Mouse (Mus musculus): ENCODE data around the gene Cgnl1. TPM values are rescaled to one million over a fixed set of nuclear protein-coding genes. Genes with fewer than 3 reads are reported as not detected.
A peak's percentile ranks its signal among the peaks of the same experiment; 100 is the strongest.

Gene Cgnl1
- 24.6 and 34.3 TPM in 2 replicates for polyA plus RNA-seq (2011; ENCODE audit: insufficient read length, low read depth, missing spikeins)

DNA sequence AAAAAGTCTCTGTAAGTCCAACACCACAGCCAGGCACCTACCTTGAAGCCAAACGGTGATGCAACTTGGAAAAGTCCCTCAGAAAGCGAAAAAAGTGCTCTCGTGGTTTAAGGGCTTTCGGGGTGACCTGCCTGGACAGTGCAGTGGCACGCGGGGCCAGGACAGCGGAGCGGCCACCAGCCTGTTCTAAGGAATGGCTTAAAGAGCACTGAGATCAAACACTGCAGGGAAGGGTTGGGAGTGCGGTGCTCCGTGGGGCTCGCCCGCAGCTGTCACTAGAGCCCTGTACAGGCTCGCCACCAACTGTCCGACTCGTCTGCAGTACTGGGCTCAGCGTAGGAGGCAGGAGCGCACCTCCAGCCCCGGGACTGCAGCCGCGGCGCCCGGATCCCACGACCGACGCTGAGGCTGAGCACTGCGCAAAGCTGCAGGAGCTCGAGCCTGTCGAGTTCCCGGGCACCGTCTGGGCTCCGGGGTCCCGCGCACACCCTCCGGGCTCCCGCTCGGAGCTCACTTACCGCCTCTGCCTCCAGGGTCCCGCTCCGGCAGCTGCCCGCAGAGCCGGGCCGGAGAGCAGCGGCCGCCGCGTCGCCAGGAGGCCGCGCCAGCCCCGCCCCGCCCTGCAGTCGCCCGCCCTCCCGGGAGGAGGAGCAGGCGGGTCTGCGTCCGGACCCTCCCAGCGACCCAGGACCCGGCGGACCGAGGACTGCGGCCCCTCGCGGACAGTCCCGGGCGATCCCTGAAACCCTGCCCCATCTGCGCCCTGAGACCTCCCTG is at the start of gene Cgnl1:
TSS of gene Cgnl1 (minus strand) at position 612 of the 777 bp plus-strand sequence.
- Histone ChIP-seq H3K4me1 (ENCODE audit: control insufficient read depth, insufficient read depth, low read length) (no peaks in the 10 kb centered on the region; the same call in 1 of the 2 replicates), H3K27ac (ENCODE audit: insufficient read depth, low read length) (no peak within 1 kb of the TSS), H3K4me3 (ENCODE audit: insufficient read depth, low read length) (peak within 1 kb of the TSS; percentile 87)
- TF ChIP-seq POLR2A (IDR thresholded peaks at IDR 0.05; ENCODE audit: low read depth, low read length): peak; percentile 84
- no peak for TF ChIP-seq CTCF (IDR thresholded peaks at IDR 0.05; ENCODE audit: borderline replicate concordance, insufficient read depth, low read length)

DNA sequence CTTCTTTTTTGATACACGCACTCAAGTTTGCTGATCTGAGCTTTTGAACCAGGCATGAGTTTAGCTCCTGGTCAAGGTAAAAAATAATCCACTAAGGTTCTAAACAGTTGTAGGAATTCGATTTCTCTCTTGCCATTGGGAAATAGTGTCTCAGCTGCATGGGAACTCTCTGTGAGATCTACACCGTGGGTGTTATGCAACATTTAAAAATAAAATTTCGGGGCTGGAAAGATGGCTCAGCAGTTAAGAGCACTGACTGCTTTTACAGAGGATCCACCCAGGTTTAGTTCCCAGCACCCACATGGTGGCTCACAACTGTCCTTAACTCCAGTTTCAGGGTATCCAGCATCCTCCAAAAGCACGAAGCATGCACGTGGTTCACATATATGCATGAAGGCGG is 47.1 kb upstream of the Cgnl1 start:
- Histone ChIP-seq H3K4me1 (ENCODE audit: control insufficient read depth, insufficient read depth, low read length) (0 out of 2 replicates have a peak, but pooled peaks cover 4% of the 10 kb centered on the region), H3K27ac (ENCODE audit: insufficient read depth, low read length) (no peak overlapping the region), H3K4me3 (ENCODE audit: insufficient read depth, low read length) (no peak overlapping the region)
- TF ChIP-seq POLR2A (IDR thresholded peaks at IDR 0.05; ENCODE audit: low read depth, low read length) (no peak), CTCF (IDR thresholded peaks at IDR 0.05; ENCODE audit: borderline replicate concordance, insufficient read depth, low read length) (no peak)

DNA sequence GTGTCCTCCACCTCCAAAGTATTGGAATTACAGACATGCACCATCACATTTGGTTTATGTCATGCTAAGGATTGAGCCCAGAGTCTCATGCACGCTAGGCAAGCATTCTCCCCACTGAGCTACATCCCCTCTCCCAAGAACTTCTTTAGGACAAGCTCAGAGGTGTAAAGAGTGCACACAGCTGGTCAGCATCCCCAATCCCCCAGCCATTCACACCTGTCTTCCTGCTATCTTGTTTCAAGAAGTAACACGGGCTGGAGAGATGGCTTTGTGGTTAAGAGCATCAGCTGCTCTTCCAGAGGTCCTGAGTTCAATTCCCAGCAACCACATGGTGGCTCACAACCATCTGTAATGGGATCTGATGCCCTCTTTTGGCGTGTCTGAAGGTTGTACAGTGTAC is 44.7 kb upstream of the Cgnl1 start:
- no peak for TF ChIP-seq CTCF (IDR thresholded peaks at IDR 0.05; ENCODE audit: borderline replicate concordance, insufficient read depth, low read length)
- TF ChIP-seq POLR2A (IDR thresholded peaks at IDR 0.05; ENCODE audit: low read depth, low read length): no peak
- H3K27ac ChIP-seq (ENCODE audit: insufficient read depth, low read length): peak overlapping the region; percentile 30; the same call in 1 of the 2 replicates
- no peak overlapping the region for H3K4me3 ChIP-seq (ENCODE audit: insufficient read depth, low read length)
- 0 out of 2 replicates have a peak, but pooled peaks cover 4% of the 10 kb centered on the region for H3K4me1 ChIP-seq (ENCODE audit: control insufficient read depth, insufficient read depth, low read length)

DNA sequence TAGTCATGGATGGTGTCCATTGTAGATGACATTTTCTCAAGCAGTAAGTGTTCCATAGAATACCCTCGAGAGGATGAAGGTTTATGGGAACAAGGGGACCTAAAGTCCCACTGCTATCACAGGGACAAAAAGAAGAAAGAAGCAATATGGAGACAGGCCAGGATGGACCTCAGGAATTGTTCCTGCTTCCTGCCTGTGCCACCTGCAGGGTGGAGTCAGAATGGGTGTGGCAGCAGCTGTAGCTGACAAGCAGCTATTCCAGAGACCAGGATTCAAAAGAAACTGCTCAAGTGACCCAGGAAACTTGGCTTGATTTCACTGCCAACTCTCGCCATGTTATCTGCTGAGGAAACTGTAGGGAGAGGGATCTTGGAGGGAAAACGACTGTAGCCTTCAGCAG is 42.2 kb upstream of the Cgnl1 start:
- 0 out of 2 replicates have a peak, but pooled peaks cover 4% of the 10 kb centered on the region for H3K4me1 ChIP-seq (ENCODE audit: control insufficient read depth, insufficient read depth, low read length)
- H3K27ac ChIP-seq (ENCODE audit: insufficient read depth, low read length): no peak overlapping the region
- TF ChIP-seq CTCF (IDR thresholded peaks at IDR 0.05; ENCODE audit: borderline replicate concordance, insufficient read depth, low read length): no peak
- TF ChIP-seq POLR2A (IDR thresholded peaks at IDR 0.05; ENCODE audit: low read depth, low read length): no peak
- no peak overlapping the region for H3K4me3 ChIP-seq (ENCODE audit: insufficient read depth, low read length)

DNA sequence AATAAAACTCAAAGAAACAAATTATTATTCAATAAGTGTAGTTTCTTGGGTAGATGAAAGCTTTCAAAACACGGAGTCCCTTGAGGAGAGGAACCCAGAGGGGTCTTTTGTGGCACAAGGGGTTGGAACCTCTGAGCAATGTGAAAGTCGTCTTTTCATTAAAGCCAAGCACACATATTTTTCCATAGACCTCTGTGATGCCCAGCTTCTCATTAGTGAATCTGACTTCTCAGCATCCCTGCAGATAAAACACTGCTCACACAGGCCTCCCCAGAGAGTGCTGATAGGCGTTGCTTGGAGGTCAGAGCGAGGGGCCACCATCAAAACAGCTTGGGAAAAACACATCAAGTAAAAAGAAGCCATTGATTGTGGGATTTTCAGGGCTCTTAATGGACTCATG is 41.5 kb upstream of the Cgnl1 start:
- no peak overlapping the region for H3K27ac ChIP-seq (ENCODE audit: insufficient read depth, low read length)
- 0 out of 2 replicates have a peak, but pooled peaks cover 4% of the 10 kb centered on the region for H3K4me1 ChIP-seq (ENCODE audit: control insufficient read depth, insufficient read depth, low read length)
- no peak overlapping the region for H3K4me3 ChIP-seq (ENCODE audit: insufficient read depth, low read length)
- TF ChIP-seq POLR2A (IDR thresholded peaks at IDR 0.05; ENCODE audit: low read depth, low read length) (no peak), CTCF (IDR thresholded peaks at IDR 0.05; ENCODE audit: borderline replicate concordance, insufficient read depth, low read length) (no peak)

DNA sequence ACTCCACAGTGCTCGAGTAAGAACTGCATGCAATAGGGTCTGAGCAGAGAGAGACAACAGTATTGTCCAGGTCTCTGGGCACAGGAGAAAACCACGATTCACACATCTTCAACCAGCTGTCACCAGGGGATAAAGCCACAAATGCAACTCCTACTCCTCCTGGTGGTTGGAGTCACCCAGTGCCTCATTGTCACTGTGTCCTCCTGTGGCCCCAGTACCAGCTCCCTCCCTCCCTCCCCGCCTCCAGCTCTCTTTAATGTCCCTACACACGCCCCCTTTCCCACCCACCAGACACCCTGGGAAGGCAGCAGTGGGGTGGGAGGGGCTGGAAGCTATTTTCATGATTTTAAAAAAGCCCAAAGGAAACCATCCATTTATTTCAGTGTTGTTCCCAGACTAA is 41.0 kb upstream of the Cgnl1 start:
- Histone ChIP-seq H3K4me1 (ENCODE audit: control insufficient read depth, insufficient read depth, low read length) (0 out of 2 replicates have a peak, but pooled peaks cover 4% of the 10 kb centered on the region), H3K4me3 (ENCODE audit: insufficient read depth, low read length) (no peak overlapping the region), H3K27ac (ENCODE audit: insufficient read depth, low read length) (no peak overlapping the region)
- no peak for TF ChIP-seq CTCF (IDR thresholded peaks at IDR 0.05; ENCODE audit: borderline replicate concordance, insufficient read depth, low read length)
- TF ChIP-seq POLR2A (IDR thresholded peaks at IDR 0.05; ENCODE audit: low read depth, low read length): no peak

DNA sequence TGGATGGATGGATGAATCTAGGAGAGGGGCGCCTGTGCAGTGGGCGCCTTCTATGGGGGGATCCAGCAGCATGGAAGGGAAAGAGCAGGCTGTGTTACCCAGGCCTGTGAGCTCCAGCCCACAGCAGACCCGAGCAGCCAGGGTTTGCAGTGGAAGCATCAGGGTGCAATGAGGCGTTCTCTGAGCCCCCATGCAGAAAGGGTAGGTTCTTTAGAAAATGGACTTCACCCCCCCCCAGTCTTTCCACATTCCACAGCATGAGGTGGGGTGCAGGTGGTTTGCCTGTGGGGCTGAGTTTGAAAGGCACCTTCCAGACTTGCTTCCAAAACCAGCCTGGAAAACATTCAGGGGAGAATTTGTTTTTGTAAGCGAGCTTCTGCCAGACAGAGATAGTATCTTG is 40.0 kb upstream of the Cgnl1 start:
- TF ChIP-seq POLR2A (IDR thresholded peaks at IDR 0.05; ENCODE audit: low read depth, low read length) (no peak), CTCF (IDR thresholded peaks at IDR 0.05; ENCODE audit: borderline replicate concordance, insufficient read depth, low read length) (no peak)
- Histone ChIP-seq H3K27ac (ENCODE audit: insufficient read depth, low read length) (no peak overlapping the region), H3K4me3 (ENCODE audit: insufficient read depth, low read length) (no peak overlapping the region), H3K4me1 (ENCODE audit: control insufficient read depth, insufficient read depth, low read length) (0 out of 2 replicates have a peak, but pooled peaks cover 4% of the 10 kb centered on the region)

DNA sequence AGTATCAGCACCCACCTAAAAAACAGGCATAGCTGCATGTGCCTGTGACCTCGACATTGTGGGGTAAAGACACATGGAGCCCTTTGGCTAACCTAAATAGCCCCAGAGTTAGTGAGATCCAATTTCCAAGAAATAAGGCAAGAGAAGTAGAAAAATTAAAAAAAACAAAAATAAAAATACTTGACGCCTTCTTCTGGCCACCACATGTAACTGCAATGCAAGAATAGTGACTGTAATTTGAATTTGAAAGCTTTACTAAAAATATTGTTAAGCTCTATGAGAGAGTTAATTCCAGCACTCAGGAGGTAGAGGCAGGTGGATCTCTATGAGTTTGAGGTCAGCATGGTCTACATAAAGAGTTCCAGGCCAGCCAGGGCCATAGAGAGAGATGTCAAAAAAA is 39.3 kb upstream of the Cgnl1 start:
- Histone ChIP-seq H3K27ac (ENCODE audit: insufficient read depth, low read length) (no peak overlapping the region), H3K4me3 (ENCODE audit: insufficient read depth, low read length) (no peak overlapping the region), H3K4me1 (ENCODE audit: control insufficient read depth, insufficient read depth, low read length) (peaks cover 4% of the 10 kb centered on the region; the same call in 1 of the 2 replicates)
- TF ChIP-seq CTCF (IDR thresholded peaks at IDR 0.05; ENCODE audit: borderline replicate concordance, insufficient read depth, low read length) (no peak), POLR2A (IDR thresholded peaks at IDR 0.05; ENCODE audit: low read depth, low read length) (no peak)

DNA sequence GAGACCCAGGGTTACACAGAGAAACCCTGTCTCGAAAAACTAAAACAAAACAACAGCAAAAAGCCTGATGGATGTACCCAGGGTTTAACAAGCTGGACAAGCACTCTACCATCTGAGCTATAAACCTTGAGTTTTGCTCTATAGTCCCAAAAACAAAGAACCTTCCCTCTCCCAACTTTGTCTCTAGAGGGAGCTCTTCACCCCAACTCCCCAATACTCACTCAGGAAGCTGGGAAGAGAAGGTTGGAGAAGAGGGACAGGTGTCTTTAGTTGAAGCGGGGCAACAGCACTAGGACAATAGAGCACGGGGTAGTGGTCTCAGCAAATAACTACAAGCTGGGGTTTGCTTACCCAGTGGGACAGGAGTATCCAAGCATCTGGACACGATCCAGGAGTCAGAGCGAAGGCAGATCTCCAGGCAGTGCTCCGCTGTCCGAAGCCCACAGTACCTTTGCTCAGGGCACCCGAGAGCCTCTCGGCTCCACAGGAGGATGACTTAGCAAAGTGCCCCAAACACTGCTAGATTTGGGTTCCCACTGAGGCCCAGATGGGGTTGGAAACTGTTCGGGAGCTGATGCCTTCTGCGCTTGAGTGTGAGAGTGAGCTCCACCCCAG is 37.3 kb upstream of the Cgnl1 start:
- Histone ChIP-seq H3K27ac (ENCODE audit: insufficient read depth, low read length) (no peak overlapping the region), H3K4me1 (ENCODE audit: control insufficient read depth, insufficient read depth, low read length) (peaks cover 18% of the 10 kb centered on the region), H3K4me3 (ENCODE audit: insufficient read depth, low read length) (no peak overlapping the region)
- TF ChIP-seq CTCF (IDR thresholded peaks at IDR 0.05; ENCODE audit: borderline replicate concordance, insufficient read depth, low read length) (no peak), POLR2A (IDR thresholded peaks at IDR 0.05; ENCODE audit: low read depth, low read length) (no peak)

DNA sequence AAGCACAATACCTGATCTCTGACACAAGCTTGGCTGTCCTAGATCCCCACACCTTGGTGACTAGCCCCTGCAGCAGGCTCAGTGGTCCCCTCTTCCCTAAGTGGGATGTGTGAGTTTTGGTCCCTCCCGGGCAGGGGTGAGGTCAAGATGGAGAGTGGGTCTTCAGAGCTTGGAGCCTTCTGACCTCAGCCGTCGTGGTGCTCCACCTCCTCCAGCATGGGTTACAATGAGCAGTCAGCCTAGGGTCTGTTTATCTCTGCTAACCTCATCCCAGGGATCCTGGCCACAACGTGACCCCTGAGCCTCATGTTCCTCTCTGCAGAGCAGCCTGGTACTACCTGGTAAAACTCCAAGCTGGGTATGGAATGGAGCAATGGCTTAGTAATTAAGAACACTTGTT is 36.4 kb upstream of the Cgnl1 start:
- TF ChIP-seq CTCF (IDR thresholded peaks at IDR 0.05; ENCODE audit: borderline replicate concordance, insufficient read depth, low read length): no peak
- no peak for TF ChIP-seq POLR2A (IDR thresholded peaks at IDR 0.05; ENCODE audit: low read depth, low read length)
- Histone ChIP-seq H3K4me1 (ENCODE audit: control insufficient read depth, insufficient read depth, low read length) (peaks cover 21% of the 10 kb centered on the region), H3K27ac (ENCODE audit: insufficient read depth, low read length) (no peak overlapping the region), H3K4me3 (ENCODE audit: insufficient read depth, low read length) (no peak overlapping the region)

Measured in embryonic fibroblast, embryonic 13.5 days (primary cell).